Mouse (Mus musculus) left cerebral cortex, adult 2 months (tissue): ENCODE measurements around the gene Sh3pxd2a. TPM values are rescaled to one million over a fixed set of nuclear protein-coding genes. Genes with fewer than 3 reads are reported as not detected.

Experiments used
- DNase-seq, 2 experiments: peaks; one replicate each; pipeline ENCODE4 v3.0.0; 2021 to 2022; ENCODE audit warnings: low spot score in 2 of 2, mixed read lengths in 1 of 2; ENCODE audit errors: extremely low spot score in 1 of 2
- H3K27ac ChIP-seq: fragments of 200-600 bp; 2 replicates; pipeline ENCODE4 v1.8.1; 2022
- H3K4me3 ChIP-seq: fragments of 200-600 bp; 2 replicates; pipeline ENCODE4 v1.8.1; 2022
- CTCF ChIP-seq: fragments of 200-600 bp; IDR thresholded peaks from 2 replicates; pipeline ENCODE4 v1.8.1; 2022; ENCODE audit warnings: antibody characterized with exemption, mild to moderate bottlenecking, moderate library complexity
- intact Hi-C: fragments of 180-260 bp; cut with DNase I; formaldehyde crosslinking; loops from one replicate; pipeline ENCODE4 v1.15.1; 2025
- long read RNA-seq, 2 experiments: library from polyadenylated mRNA; stranded (forward); transcript quantifications; one replicate each; pipeline ENCODE4 v2.0.0; 2021; ENCODE audit warnings: borderline mapping rate in 2 of 2
- total RNA-seq, 2 experiments: library from RNA; stranded (reverse); gene quantifications; 2 replicates each; pipeline ENCODE4 v1.2.3; 2021

The Sh3pxd2a gene
- 10 to 100 TPM; 30.2 to 36.8 TPM for total RNA-seq
- long read RNA-seq, experiment 1, partial matches to known transcripts, result 2 of 9 reads
- long read RNA-seq, experiment 1, other reads (novel, unspliced or antisense), result 7 of 9 reads
- long read RNA-seq, experiment 2, partial matches to known transcripts, result 0 of 4 reads
- long read RNA-seq, experiment 2, other reads (novel, unspliced or antisense), result 4 of 4 reads

DNA sequence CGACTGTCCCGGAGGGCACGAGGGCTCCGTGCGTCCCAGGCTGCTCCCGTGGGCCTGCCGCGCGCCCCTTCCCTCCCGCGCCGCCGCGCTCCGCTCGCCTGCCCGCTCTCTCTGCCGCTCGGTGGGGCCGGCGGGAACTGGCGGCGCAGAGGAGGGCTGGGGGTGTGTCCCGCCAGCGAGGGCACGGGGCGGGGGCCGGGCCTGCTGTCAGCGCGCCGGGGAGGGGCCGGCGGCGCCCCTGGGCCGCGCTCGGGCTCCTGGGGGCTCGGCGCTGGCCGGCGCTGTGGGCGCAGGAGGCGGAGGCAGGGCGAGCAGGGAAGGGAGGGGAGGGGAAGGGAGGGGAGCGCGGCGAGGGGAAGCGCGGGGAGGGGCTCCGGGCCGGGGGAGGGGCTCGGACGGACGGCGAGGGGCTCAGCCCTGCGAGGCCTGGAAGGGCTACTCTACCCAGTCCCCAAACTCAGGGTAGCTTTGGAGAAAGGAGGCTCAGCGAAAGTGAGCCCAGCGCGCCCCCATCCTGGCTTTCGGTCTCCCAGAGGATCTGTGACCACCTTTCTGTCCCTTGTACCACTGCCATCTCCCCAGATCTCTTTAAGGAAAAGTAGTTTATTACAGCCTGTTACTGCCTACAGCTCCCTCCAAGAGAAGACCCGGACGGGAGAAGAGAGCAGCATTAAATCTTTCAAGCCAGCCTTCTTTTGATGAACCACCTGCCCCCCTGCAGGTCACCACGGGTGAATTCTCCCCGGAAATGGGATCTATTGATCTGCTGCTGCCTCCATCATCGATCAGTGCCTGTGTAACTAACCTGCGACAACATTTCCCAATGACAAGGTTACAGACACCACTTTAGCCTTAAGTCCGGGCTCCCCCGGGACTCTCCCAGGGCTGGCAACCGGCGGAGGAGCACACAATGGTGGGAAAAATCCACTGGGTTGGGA lies at the start of gene Sh3pxd2a:
Sh3pxd2a (minus strand) TSS at position 98 of the 938 bp plus-strand sequence.
- peak within 1 kb of the TSS; percentile 64 for H3K27ac ChIP-seq
- intact Hi-C loops, result loop anchor here (1.0 kb wide), 1 partner anchor 108 kb away; no protein-coding TSS in a partner anchor
- DNase-seq, result peak in 1 of 2 experiments; percentile 29
- peak within 1 kb of the TSS; percentile 74 for H3K4me3 ChIP-seq
- no peak; the same call in 1 of the 2 replicates for TF ChIP-seq CTCF

- no peak overlapping the region for H3K27ac ChIP-seq
- DNase-seq, result no peak
- TF ChIP-seq CTCF, result no peak
- intact Hi-C loops, result no loop called here
- H3K4me3 ChIP-seq, result no peak overlapping the region
Measured at GRCm38 (mm10) chr19:47513618-47513897, 49.4 kb upstream of the Sh3pxd2a start.

GRCm38 (mm10) chr19:47512794-47513617 lies 48.8 kb upstream of the Sh3pxd2a start:
- Histone ChIP-seq H3K4me3 (no peak overlapping the region), H3K27ac (no peak overlapping the region)
- no peak for DNase-seq
- no peak for TF ChIP-seq CTCF
- intact Hi-C loops, result no loop called here

DNA sequence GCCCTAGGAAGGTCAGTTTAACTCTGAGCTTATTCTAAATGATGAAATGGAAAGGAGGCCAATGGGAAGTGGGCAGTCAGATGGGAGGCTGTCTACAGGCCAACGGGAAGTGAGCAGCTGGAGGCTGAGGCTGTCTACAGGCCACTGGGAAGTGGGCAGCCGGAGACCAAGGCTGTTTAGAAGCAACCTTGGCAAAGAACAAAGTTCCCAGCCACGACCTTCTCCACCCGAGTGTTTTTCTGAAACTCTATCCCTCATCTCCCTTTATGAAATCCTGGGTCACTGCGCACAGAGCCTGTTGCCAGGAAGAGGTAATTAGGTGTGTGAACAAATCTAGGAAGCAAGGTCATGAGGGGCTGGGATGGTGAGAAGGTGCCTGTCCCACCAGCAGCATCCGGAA lies 47.8 kb upstream of the Sh3pxd2a start:
- H3K4me3 ChIP-seq, result no peak overlapping the region
- intact Hi-C loops, result no loop called here
- TF ChIP-seq CTCF, result no peak
- DNase-seq, result no peak
- no peak overlapping the region for H3K27ac ChIP-seq

- no peak for DNase-seq
- no peak overlapping the region for H3K4me3 ChIP-seq
- no peak for TF ChIP-seq CTCF
- intact Hi-C loops, result no loop called here
- H3K27ac ChIP-seq, result peak overlapping the region; percentile 25; the same call in 1 of the 2 replicates
Measured at GRCm38 (mm10) chr19:47511294-47511675, 47.1 kb upstream of the Sh3pxd2a start.

GRCm38 (mm10) chr19:47510473-47511293 lies 46.5 kb upstream of the Sh3pxd2a start:
- DNase-seq, result no peak
- H3K27ac ChIP-seq, result peak overlapping the region; percentile 25; the same call in 1 of the 2 replicates
- H3K4me3 ChIP-seq, result no peak overlapping the region
- intact Hi-C loops, result no loop called here
- TF ChIP-seq CTCF, result no peak

GRCm38 (mm10) chr19:47510135-47510472 lies 45.9 kb upstream of the Sh3pxd2a start:
- TF ChIP-seq CTCF, result no peak
- no peak for DNase-seq
- intact Hi-C loops, result no loop called here
- H3K27ac ChIP-seq, result no peak overlapping the region
- H3K4me3 ChIP-seq, result no peak overlapping the region

GRCm38 (mm10) chr19:47508771-47509281 lies 44.6 kb upstream of the Sh3pxd2a start:
- no peak for TF ChIP-seq CTCF
- intact Hi-C loops, result loop anchor here (10.0 kb wide), 2 partner anchors 286 to 426 kb away; partner anchors contain the start of gene Cfap58
- no peak overlapping the region for H3K27ac ChIP-seq

GRCm38 (mm10) chr19:47508191-47508590 lies 44.0 kb upstream of the Sh3pxd2a start:
- H3K4me3 ChIP-seq, result peak overlapping the region; percentile 60
- peak overlapping the region; percentile 77 for H3K27ac ChIP-seq
- no peak for DNase-seq
- intact Hi-C loops, result loop anchor here (10.0 kb wide), 2 partner anchors 287 to 427 kb away; partner anchors contain the start of gene Cfap58
- no peak for TF ChIP-seq CTCF

More at GRCm38 (mm10) chr19:47508771-47509281, 44.6 kb upstream of the Sh3pxd2a start:
- H3K4me3 ChIP-seq, result no peak overlapping the region
- no peak for DNase-seq
